Mouse (Mus musculus) liver, embryonic 13.5 days (tissue): ENCODE measurements around the gene Leng8. TPM values are rescaled to one million over a fixed set of nuclear protein-coding genes. Genes with fewer than 3 reads are reported as not detected.

Experiments used
- ATAC-seq: fragments of 200-750 bp; cut with Nextera tagmentation; 2 replicates; pipeline ENCODE4 v1.8.0; 2017; ENCODE audit warnings: low read depth, mild to moderate bottlenecking, moderate number of reproducible peaks, moderate library complexity
- DNase-seq: peaks from one replicate; pipeline ENCODE4 v3.0.0; 2022
- H3K27ac ChIP-seq: fragments of 300-500 bp; sonication (generic); 2 replicates; pipeline ENCODE4 v1.5.1; 2015; ENCODE audit warnings: moderate library complexity, mild to moderate bottlenecking, inconsistent platforms
- H3K27me3 ChIP-seq: fragments of 300-500 bp; sonication (generic); 2 replicates; pipeline ENCODE4 v1.6.1; 2015; ENCODE audit warnings: mild to moderate bottlenecking, inconsistent platforms
- H3K36me3 ChIP-seq: fragments of 300-500 bp; sonication (generic); 2 replicates; pipeline ENCODE4 v1.6.1; 2015; ENCODE audit warnings: mild to moderate bottlenecking, inconsistent platforms
- H3K4me1 ChIP-seq: fragments of 300-500 bp; sonication (generic); replicated peaks from 2 replicates; pipeline ENCODE4 v1.6.1; 2015; ENCODE audit warnings: inconsistent platforms
- H3K4me2 ChIP-seq: fragments of 300-500 bp; sonication (generic); 2 replicates; pipeline ENCODE4 v1.6.1; 2015; ENCODE audit warnings: inconsistent platforms, mild to moderate bottlenecking, moderate library complexity
- H3K4me3 ChIP-seq: fragments of 300-500 bp; sonication (generic); replicated peaks from 2 replicates; pipeline ENCODE4 v1.5.1; 2015; ENCODE audit warnings: mild to moderate bottlenecking, inconsistent platforms
- H3K9ac ChIP-seq: fragments of 300-500 bp; sonication (generic); 2 replicates; pipeline ENCODE4 v1.6.1; 2015; ENCODE audit warnings: mild to moderate bottlenecking, inconsistent platforms
- H3K9me3 ChIP-seq: fragments of 300-500 bp; sonication (generic); replicated peaks from 2 replicates; pipeline ENCODE4 v1.6.1; 2016; ENCODE audit warnings: inconsistent platforms
- WGBS: fragments of 180-500 bp; shearing (Covaris S2); methylation state at CpG from one replicate; pipeline ENCODE4 v1.1.7; 2015; ENCODE audit not compliant: insufficient replicate concordance; 5-methylcytosine and 5-hydroxymethylcytosine counted together
- polyA plus RNA-seq: library from polyadenylated mRNA; unstranded; fragments of >200 nt; fragmentation: Nextera tagmentation; extraction: Ambion mirVana; gene quantifications from 2 replicates; pipeline ENCODE4 v1.2.1, GENCODE M21; 2015

The Leng8 gene
- 16.3 and 22.9 TPM in 2 replicates for polyA plus RNA-seq

DNA sequence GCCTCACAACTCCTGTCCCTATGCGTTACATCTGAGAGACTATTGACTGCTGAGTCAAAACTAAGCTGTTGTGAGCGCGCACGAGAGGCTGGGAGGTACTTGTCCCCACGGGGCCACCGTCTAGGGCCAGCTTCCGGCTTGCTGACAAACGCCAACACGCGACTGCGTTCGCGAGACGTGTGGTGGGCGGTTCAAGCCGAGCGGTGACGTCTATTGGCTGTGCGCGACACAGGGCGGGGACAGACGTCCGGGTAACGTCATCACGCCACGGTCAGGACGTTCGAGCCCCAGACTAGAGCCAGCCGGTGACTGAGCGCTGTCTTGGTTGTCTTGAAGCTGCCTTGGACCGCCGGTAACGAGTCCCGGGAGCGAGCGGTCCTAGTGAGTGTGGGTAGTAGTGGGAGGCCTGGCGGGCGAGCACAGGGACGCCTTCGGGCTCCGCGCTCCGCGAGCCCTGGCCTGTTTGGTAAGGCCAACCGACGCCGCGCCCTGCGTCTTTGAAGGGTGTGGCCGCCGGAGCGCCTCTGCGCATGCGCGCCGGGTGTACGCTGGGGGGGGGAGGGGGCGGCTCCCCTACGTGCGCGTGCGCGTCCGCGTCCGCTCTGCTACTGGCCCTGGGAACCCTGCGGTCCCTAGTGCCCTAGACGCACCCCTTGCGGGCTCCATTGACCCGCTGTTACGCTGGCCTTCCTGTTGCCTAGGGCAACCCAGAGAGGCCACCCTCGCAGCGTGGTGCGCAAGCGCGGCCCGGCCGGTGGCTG, at the start of gene Leng8:
Gene Leng8 (plus strand): TSS at position 269 of the 761 bp plus-strand sequence.
- H3K27me3 ChIP-seq, result no peaks in the 10 kb centered on the region
- H3K4me2 ChIP-seq, result peak within 1 kb of the TSS; percentile 96
- peaks cover 41% of the 10 kb centered on the region for H3K36me3 ChIP-seq
- DNase-seq (peak; percentile 99), ATAC-seq (peak; percentile 97)
- H3K4me1 ChIP-seq, result peaks cover 27% of the 10 kb centered on the region
- peak within 1 kb of the TSS; percentile 81 for H3K9ac ChIP-seq
- H3K27ac ChIP-seq, result peak within 1 kb of the TSS; percentile 92
- peak within 1 kb of the TSS; percentile 97 for H3K4me3 ChIP-seq
- no peaks in the 10 kb centered on the region for H3K9me3 ChIP-seq
- WGBS, result under 1% methylated on average over 75 of the region's 78 CpGs

- Histone ChIP-seq H3K27me3 (no peaks in the 10 kb centered on the region), H3K9ac (no peak overlapping the region), H3K4me1 (peaks cover 38% of the 10 kb centered on the region), H3K36me3 (no peaks in the 10 kb centered on the region), H3K27ac (no peak overlapping the region), H3K4me2 (no peak overlapping the region), H3K9me3 (no peaks in the 10 kb centered on the region), H3K4me3 (no peak overlapping the region)
- 51% methylated on average over 4 of the region's 4 CpGs for WGBS
- no peak for ATAC-seq
- no peak for DNase-seq
These were observed 49.5 kb upstream of the Leng8 start for GRCm38 (mm10) chr7:4087238-4087895.

DNA sequence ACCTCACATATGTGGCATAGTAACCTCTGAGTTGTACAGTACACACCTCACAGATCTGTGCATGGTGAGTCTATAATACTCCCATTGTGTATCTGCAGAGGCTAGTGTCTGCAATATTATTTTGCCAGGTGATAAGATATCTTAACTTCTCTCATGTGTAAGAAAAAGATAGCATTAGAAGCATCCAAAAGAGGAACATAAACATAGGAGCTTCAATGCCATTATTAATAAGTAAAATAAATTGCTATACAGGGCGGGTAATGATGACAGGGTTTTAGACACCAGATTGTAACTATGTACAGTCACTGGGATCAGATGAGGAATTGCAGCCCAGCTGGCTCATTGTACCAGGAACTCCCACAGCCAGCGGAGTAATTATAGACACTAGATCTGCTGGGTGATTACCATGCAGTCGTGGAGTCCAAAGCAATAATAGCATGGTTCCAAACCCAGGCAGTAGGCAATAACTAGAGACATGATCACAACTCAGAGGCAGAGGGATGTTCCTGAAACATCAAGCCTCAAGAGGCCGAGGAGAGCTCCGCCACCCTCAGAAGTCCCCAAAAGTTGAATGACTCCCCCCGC, 48.9 kb upstream of the Leng8 start:
- Histone ChIP-seq H3K27me3 (no peaks in the 10 kb centered on the region), H3K27ac (no peak overlapping the region; the same call in 1 of the 2 replicates), H3K9me3 (no peaks in the 10 kb centered on the region), H3K4me1 (peaks cover 38% of the 10 kb centered on the region), H3K9ac (no peak overlapping the region), H3K36me3 (no peaks in the 10 kb centered on the region), H3K4me2 (no peak overlapping the region), H3K4me3 (no peak overlapping the region)
- 0 out of 2 replicates have a peak, but pooled peaks have one; percentile 27 for ATAC-seq
- WGBS, result 62% methylated on average over 6 of the region's 6 CpGs
- no peak for DNase-seq

DNA sequence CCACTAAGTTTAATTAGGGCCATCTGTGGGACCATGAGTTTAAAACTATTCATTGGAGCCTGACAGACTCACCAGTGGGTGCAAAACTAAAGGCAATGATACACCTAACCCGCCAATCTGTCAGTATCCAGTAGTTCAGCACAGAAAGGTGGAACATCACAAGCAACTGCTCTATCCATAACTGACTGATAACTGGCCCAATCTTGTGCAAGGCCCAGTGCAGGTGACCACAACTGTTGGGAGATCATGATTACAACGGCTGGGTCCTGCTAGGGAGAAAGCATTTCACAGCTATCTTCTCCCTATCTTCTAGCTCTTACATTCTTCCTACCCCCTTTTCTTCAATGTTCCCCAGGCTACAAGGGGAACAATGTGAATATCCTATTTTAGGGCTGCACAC, 48.2 kb upstream of the Leng8 start:
- no peaks in the 10 kb centered on the region for H3K27me3 ChIP-seq
- DNase-seq (no peak), ATAC-seq (peak; percentile 74)
- H3K27ac ChIP-seq, result no peak overlapping the region; the same call in 1 of the 2 replicates
- WGBS, result 19% methylated on average over 2 of the region's 2 CpGs
- H3K4me1 ChIP-seq, result peaks cover 38% of the 10 kb centered on the region
- H3K9ac ChIP-seq, result no peak overlapping the region
- H3K4me3 ChIP-seq, result no peak overlapping the region
- no peaks in the 10 kb centered on the region for H3K9me3 ChIP-seq
- H3K36me3 ChIP-seq, result no peaks in the 10 kb centered on the region
- H3K4me2 ChIP-seq, result no peak overlapping the region

GRCm38 (mm10) chr7:4091170-4091569, 45.7 kb upstream of the Leng8 start:
- no peak overlapping the region for H3K4me3 ChIP-seq
- no peak overlapping the region for H3K27ac ChIP-seq
- no peaks in the 10 kb centered on the region for H3K36me3 ChIP-seq
- DNase-seq (no peak), ATAC-seq (0 out of 2 replicates have a peak, but pooled peaks have one; percentile 28)
- no peaks in the 10 kb centered on the region for H3K9me3 ChIP-seq
- 26% methylated on average over 8 of the region's 8 CpGs for WGBS
- H3K27me3 ChIP-seq, result no peaks in the 10 kb centered on the region
- no peak overlapping the region for H3K9ac ChIP-seq
- no peak overlapping the region for H3K4me2 ChIP-seq
- H3K4me1 ChIP-seq, result peaks cover 38% of the 10 kb centered on the region

GRCm38 (mm10) chr7:4098301-4098700, 38.5 kb upstream of the Leng8 start:
- WGBS, result 64% methylated on average over 2 of the region's 2 CpGs
- no peak overlapping the region for H3K4me2 ChIP-seq
- H3K9ac ChIP-seq, result no peak overlapping the region
- H3K4me1 ChIP-seq, result no peaks in the 10 kb centered on the region
- H3K27me3 ChIP-seq, result no peaks in the 10 kb centered on the region
- no peak overlapping the region for H3K27ac ChIP-seq
- H3K9me3 ChIP-seq, result no peaks in the 10 kb centered on the region
- ATAC-seq (no peak), DNase-seq (no peak)
- no peaks in the 10 kb centered on the region for H3K36me3 ChIP-seq
- H3K4me3 ChIP-seq, result no peak overlapping the region

DNA sequence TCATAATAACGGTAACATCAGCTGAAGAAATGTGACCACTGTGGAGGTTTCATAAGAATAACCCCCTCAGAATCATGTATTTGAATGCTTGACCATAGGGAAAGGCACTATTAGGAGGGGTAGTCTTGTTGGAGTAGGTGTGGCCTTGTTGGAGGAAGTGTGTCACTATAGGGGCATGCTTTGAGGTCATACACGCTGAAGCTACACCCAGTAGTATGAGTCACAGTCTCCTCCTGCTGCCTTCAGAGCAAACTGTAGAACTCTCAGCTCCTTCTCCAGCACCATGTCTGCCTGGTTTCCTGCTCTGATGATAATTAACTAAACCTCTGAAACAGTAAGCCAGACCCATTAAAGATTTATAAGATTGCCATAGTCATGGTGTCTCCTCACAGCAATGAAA, 38.0 kb upstream of the Leng8 start:
- DNase-seq, result no peak
- no peak for ATAC-seq
- H3K27ac ChIP-seq, result no peak overlapping the region
- no peaks in the 10 kb centered on the region for H3K36me3 ChIP-seq
- H3K4me1 ChIP-seq, result no peaks in the 10 kb centered on the region
- H3K9me3 ChIP-seq, result no peaks in the 10 kb centered on the region
- no peaks in the 10 kb centered on the region for H3K27me3 ChIP-seq
- no peak overlapping the region for H3K4me2 ChIP-seq
- 37% methylated on average over 2 of the region's 2 CpGs for WGBS
- H3K9ac ChIP-seq, result no peak overlapping the region
- no peak overlapping the region for H3K4me3 ChIP-seq

DNA sequence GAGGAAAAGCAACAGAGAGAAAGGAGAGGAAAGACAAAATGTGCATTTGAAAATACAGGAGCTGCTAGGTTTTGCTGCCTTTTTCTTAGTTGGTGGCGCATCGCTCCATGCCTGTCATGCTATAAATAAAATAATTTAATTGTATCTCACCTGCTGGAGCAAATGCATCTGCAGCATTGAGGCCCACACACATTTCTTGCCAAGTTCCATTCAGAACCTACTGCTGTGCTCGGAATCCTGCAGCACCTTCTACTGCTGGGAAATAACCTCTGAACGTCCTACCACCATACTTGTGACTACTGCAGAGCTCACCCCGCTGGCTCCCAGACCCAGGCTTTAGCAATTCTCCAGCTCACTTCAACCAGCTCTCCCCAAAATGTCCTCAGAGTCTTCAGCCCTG, 35.7 kb upstream of the Leng8 start:
- Histone ChIP-seq H3K4me2 (no peak overlapping the region), H3K27me3 (no peaks in the 10 kb centered on the region), H3K36me3 (no peaks in the 10 kb centered on the region), H3K9ac (no peak overlapping the region), H3K27ac (no peak overlapping the region), H3K4me3 (no peak overlapping the region), H3K4me1 (no peaks in the 10 kb centered on the region), H3K9me3 (no peaks in the 10 kb centered on the region)
- DNase-seq (no peak), ATAC-seq (no peak)
- WGBS, result 70% methylated on average over 5 of the region's 5 CpGs

DNA sequence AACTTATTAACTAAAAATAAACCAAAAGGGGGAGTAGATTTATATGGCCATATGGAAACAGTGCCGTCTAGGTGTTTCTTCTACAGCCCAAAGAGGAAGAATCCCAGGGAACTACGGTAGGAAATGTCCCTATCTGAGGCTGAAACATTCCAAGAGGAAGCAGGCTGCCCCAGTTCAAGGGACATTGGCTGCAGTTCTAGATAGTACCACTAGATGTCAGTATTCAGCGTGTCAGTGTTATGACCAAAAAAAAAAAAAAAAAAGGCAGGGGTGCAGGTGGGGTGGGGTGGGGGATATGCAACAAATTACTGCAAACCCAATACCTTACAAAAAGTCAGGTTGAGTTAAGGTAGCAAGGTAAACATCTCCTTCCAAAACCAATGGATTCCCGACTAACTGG, 33.4 kb upstream of the Leng8 start:
- H3K27me3 ChIP-seq, result no peaks in the 10 kb centered on the region
- ATAC-seq (no peak), DNase-seq (no peak)
- no peak overlapping the region for H3K4me3 ChIP-seq
- no peaks in the 10 kb centered on the region for H3K4me1 ChIP-seq
- 12% methylated on average over 4 of the region's 4 CpGs for WGBS
- H3K36me3 ChIP-seq, result no peaks in the 10 kb centered on the region
- H3K27ac ChIP-seq, result no peak overlapping the region
- no peak overlapping the region for H3K9ac ChIP-seq
- no peaks in the 10 kb centered on the region for H3K9me3 ChIP-seq
- H3K4me2 ChIP-seq, result no peak overlapping the region

DNA sequence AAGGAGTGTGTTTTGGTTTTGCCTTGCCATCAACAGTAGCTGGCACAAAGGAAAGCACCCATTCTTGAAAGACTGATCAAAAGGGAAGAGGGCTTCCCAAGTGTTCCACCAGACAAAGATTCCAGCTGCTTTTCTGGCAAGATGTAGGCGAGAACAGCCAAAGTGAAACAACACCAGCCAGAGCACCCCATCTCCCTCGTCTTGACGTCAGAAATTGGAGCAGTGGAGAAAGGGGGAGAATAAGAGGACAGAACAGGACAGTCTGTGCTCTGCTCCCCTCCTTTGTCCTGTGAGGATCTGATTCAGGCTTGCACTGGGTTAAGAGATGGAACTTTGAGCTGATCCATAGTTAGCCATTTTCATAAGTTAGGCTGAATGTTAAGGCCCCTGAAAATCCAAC, 25.1 kb upstream of the Leng8 start:
- Histone ChIP-seq H3K4me3 (no peak overlapping the region), H3K4me2 (no peak overlapping the region), H3K4me1 (no peaks in the 10 kb centered on the region), H3K27me3 (peaks cover 3% of the 10 kb centered on the region; the same call in 1 of the 2 replicates), H3K9ac (no peak overlapping the region), H3K9me3 (no peaks in the 10 kb centered on the region), H3K27ac (no peak overlapping the region), H3K36me3 (no peaks in the 10 kb centered on the region)
- no peak for DNase-seq
- no peak for ATAC-seq
- WGBS, result 36% methylated on average over 3 of the region's 3 CpGs

DNA sequence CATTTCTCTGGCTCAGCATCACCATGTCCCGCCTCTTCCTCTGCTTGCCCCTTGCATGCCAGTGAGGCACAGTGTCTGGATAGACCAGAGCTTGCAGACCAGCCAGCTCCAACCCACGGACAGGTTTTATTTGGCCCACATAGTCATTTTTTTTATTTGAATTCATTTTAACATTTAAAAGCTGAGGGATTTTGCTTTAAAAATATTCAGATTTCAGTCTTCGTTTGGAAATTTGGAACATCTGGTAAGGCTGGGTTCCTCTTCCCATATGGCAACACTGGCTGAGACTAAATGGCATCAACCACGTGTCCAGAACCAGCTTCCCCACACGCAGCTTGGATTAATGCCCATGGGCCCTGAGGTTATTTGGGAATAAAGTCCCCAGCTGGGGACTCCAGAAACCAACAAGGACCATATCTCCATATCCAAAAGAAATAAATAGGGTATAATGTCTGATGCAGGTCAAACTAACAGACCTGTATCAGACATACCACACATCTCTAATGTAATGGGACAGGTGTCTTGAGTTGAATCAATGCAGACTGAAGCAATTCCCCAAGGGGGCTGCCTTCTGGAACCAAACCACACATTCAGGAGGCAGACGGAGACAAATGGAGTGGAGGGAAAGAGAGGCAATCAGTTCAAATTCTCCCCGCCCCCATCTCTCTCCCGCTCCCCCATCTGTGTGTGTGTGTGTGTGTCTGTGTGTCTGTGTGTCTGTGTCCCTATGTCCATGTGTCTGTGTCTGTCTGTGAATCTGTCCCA, 19.6 kb upstream of the Leng8 start:
- no peaks in the 10 kb centered on the region for H3K9me3 ChIP-seq
- H3K4me1 ChIP-seq, result peaks cover 3% of the 10 kb centered on the region
- H3K4me2 ChIP-seq, result no peak overlapping the region
- no peak overlapping the region for H3K9ac ChIP-seq
- H3K36me3 ChIP-seq, result no peaks in the 10 kb centered on the region
- H3K4me3 ChIP-seq, result no peak overlapping the region
- 54% methylated on average over 8 of the region's 8 CpGs for WGBS
- H3K27ac ChIP-seq, result no peak overlapping the region
- ATAC-seq (no peak), DNase-seq (no peak)
- H3K27me3 ChIP-seq, result peaks cover 42% of the 10 kb centered on the region
